Mouse (Mus musculus) ES-Bruce4 (cell line): ENCODE data around the gene Ak5.

ENCODE experiments used
- CTCF ChIP-seq: IDR thresholded peaks from one replicate; pipeline ENCODE4 v1.8.1; 2011; ENCODE audit warnings: low read depth, low read length
- EP300 ChIP-seq: IDR thresholded peaks from 2 replicates; pipeline ENCODE4 v1.6.1; 2011; ENCODE audit warnings: low read depth, low read length; ENCODE audit not compliant: insufficient read depth
- POLR2A ChIP-seq: IDR thresholded peaks from one replicate; pipeline ENCODE4 v1.8.1; 2011; ENCODE audit warnings: low read length; ENCODE audit not compliant: insufficient read depth

- TF ChIP-seq EP300 (no peak), CTCF (no peak), POLR2A (no peak)
These were observed 151.6 kb downstream of the Ak5 start for GRCm38 (mm10) chr3:152516569-152516968.
